Mouse (Mus musculus): ENCODE measurements around the gene Cenpa. TPM values are rescaled to one million over a fixed set of nuclear protein-coding genes. Genes with fewer than 3 reads are reported as not detected.
A peak's percentile ranks its signal among the peaks of the same experiment; 100 is the strongest.
"Not testable (repeated sequence)": the region's sequence is repeated elsewhere in the genome, so short reads cannot be mapped to it uniquely, and the experiment has no call there.

Cenpa gene
- total RNA-seq, 2 experiments from 2014 or later: 3.7 to 7.1 TPM

DNA sequence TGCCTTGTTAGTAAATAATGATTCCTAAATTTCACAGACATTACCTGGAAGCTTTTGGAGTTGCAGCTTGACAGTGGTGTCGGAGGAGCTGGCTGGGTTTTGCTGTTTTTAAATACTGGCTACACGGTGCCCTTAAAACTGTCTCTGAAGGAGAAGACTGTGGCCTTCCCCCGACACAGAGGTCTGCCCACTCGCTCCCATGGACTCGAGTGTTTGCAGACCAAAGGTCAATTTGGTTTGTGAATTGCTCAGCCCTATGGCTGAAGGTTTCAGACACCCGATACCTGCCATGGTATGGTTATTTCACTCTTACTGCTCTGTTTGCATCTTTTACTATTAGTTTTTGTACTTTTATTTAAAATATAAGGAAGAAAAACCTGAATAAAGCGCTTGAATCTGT is 7.4 kb downstream of the Cenpa start:
- H3K4me3 ChIP-seq: no peak overlapping the region
- no peak for DNase-seq (ENCODE audit: low spot score in 2 of 2)
- no peak overlapping the region for H3K27ac ChIP-seq
- no peak for TF ChIP-seq CTCF (conservative IDR thresholded peaks at IDR 0.05)

DNA sequence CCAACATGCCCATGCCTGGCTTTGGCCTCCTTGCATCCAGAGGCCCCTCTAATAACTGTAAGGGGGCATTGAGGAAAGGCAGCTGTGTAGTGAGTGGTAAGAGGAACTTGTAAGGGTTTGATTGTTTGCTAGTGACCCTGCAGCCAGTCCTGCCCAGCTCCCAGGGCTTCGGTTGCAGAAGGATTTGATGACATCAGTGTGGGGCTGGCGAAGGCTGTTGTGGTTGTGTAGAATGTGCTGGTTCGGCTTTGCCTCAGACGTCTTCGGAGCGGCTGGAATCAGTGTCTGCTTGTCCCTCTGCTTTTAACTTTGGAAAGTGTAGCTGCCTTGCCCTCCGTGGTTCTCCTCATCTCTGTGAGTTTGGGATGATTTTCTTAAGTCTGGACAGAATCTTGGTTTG is 10.2 kb downstream of the Cenpa start:
- no peak for DNase-seq (ENCODE audit: low spot score in 2 of 2)
- TF ChIP-seq CTCF (conservative IDR thresholded peaks at IDR 0.05): no peak
- no peak overlapping the region for H3K4me3 ChIP-seq
- H3K27ac ChIP-seq: no peak overlapping the region

DNA sequence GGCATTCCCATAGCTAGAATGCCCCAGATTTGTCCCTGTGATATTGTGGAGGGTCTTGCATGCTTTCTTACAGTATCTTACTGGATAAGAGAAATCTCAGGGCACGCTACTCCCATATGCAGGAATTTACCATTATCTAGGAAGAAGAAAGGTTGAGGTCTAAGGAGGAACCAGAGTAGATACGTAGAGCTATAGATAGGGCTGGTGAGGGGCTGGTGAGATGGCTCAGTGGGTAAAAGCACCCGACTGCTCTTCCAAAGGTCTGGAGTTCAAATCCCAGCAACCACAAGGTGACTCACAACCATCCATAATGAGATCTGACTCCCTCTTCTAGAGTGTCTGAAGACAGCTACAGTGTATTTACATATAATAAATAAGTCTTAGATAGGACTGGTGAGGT is 11.5 kb downstream of the Cenpa start:
- DNase-seq (ENCODE audit: low spot score in 2 of 2): peak in 1 of 2 experiments; percentile 3
- not testable (repeated sequence) for H3K27ac ChIP-seq, H3K4me3 ChIP-seq

DNA sequence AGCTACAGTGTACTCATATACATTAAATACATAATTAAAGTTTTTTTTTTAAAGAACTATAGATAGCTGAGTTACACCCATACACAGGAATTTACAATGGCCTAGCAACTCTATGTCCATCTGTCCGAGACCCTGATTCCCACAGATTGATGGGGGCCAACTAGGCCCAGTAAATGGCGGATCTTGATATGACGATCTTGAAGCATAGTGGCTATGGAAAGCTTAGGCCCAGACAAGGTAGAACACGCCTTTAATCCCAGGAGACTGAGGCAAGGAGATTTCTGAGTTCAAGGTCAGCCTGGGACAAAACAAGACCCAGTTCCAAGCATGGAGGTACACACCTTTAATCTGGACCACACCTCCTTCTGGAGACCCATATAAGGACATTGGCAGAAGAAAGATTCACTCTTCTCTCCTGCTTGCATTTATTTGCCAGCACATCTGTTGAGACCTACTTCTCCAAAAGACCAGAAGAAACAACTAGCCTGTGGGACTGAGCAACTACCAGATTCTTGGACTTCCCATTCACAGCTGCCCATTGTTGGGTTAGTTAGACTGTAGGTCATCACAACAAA is 12.2 kb downstream of the Cenpa start:
- no peak for DNase-seq (ENCODE audit: low spot score in 2 of 2)
- H3K4me3 ChIP-seq: no peak overlapping the region
- TF ChIP-seq CTCF (conservative IDR thresholded peaks at IDR 0.05): no peak
- no peak overlapping the region for H3K27ac ChIP-seq

DNA sequence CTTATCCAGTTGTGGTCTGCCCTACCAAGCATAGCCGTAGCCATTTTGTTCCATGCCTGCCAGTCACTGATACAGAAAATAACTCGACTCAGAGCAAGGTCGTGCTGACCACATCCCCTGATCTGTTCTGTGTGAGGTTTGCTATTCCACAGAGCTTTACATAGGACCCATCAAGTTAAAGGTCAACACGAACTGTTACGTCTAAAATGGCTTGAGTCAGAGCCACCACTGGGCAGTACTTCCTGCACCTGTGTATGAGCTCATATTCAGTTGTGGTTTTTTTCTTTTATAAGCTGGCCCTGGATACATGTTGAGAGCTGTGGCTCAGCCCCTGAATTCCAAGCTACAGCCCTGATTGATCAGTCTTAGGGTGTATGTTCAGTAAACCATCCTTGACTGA is 13.0 kb downstream of the Cenpa start:
- Histone ChIP-seq H3K27ac (no peak overlapping the region), H3K4me3 (no peak overlapping the region)
- no peak for DNase-seq (ENCODE audit: low spot score in 2 of 2)

DNA sequence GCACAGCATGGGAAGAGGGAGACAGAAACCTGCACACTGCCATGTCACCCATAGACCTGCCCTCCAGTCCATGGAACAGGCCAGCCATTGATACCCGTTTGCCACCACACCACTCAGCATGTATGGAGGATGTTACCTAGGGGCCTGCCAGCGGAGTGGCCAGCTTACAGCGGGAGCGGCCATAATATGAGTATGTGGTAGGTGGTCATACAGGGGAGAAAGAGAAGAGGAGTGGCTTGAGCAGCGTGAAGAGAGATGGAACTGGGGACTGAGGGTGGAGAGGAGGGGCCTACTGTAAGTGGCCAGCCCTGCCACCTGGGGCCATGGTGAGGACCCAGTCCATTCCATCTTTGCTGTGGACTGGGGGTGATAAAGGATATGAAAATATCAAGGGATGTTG is 15.4 kb downstream of the Cenpa start:
- no peak for TF ChIP-seq CTCF (conservative IDR thresholded peaks at IDR 0.05)
- Histone ChIP-seq H3K4me3 (no peak overlapping the region), H3K27ac (no peak overlapping the region)
- DNase-seq (ENCODE audit: low spot score in 2 of 2): no peak

More for the DNA sequence above, 13.0 kb downstream of the Cenpa start:
- no peak for TF ChIP-seq CTCF (conservative IDR thresholded peaks at IDR 0.05)

DNA sequence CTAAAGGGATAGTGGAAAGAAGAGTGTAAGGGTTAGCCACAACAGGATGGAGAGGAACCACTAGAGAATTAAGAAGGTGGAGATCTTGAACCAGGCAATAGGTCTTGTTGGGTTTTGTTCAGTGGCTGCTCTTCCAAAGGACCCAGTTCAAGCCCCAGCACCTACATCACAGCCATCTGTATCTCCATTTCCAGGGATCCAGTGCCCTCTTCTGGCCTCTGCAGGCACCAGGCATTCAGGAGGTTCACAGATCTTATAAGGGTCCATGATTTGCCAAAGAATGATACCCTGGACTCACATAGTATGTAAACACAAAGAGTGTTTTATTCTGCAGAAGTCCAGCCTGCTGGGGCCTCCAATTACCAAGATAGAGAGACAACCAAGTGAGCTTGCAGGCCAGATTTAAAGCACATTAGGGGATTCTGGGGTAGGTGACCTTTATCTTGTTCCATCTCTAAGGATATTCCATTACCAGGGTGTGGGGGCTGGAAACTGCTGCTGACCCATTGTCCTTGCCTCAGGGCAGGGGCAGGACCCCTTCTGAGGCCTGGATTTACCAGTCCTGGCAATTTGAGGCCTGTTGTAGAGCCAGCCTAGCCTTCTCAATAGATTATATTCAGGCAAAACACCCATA is 16.5 kb downstream of the Cenpa start:
- Histone ChIP-seq H3K27ac (no peak overlapping the region), H3K4me3 (no peak overlapping the region)
- no peak for DNase-seq (ENCODE audit: low spot score in 2 of 2)
- TF ChIP-seq CTCF (conservative IDR thresholded peaks at IDR 0.05): peak; percentile 63

DNA sequence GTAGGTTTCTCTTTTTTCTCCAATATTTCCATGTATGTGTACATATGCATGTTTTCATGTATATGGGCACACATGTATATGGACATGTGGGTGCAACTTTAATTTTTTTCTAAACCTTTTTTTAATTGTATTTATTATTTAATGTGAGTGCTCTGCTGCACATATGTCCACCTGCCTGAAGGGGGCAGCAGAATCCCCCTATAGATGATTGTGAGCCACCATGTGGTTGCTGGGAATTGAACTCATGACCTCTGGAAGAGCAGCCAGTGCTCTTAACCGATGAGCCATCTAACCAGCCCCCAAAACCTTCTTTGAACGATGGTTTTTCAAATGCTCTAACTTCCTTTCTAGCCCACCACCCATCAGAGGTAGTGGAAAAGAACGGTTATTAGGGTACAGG is 17.4 kb downstream of the Cenpa start:
- no peak overlapping the region for H3K27ac ChIP-seq
- no peak for DNase-seq (ENCODE audit: low spot score in 2 of 2)
- no peak overlapping the region for H3K4me3 ChIP-seq
- peak; percentile 66 for TF ChIP-seq CTCF (conservative IDR thresholded peaks at IDR 0.05)

DNA sequence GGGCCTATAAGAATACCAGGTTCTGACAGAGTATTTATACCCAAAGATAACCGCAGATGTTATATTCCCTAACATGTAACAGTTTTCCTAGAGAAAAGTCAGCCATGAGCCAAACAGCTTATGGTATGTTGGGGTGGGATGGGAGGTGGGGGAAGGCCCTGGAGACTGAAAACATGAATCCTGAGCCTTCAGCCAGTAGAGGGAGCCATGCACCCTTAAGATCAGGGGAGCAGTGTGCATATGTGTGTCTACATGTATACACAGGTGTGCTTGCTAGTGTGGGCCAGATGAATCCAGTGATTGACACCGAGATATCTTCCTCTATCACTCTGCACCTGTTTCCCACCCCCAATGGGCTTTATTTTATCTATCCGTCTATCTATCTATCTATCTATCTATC is 20.2 kb downstream of the Cenpa start:
- Histone ChIP-seq H3K27ac (no peak overlapping the region), H3K4me3 (no peak overlapping the region)
- DNase-seq (ENCODE audit: low spot score in 2 of 2): no peak
- peak; percentile 81 for TF ChIP-seq CTCF (conservative IDR thresholded peaks at IDR 0.05)

DNA sequence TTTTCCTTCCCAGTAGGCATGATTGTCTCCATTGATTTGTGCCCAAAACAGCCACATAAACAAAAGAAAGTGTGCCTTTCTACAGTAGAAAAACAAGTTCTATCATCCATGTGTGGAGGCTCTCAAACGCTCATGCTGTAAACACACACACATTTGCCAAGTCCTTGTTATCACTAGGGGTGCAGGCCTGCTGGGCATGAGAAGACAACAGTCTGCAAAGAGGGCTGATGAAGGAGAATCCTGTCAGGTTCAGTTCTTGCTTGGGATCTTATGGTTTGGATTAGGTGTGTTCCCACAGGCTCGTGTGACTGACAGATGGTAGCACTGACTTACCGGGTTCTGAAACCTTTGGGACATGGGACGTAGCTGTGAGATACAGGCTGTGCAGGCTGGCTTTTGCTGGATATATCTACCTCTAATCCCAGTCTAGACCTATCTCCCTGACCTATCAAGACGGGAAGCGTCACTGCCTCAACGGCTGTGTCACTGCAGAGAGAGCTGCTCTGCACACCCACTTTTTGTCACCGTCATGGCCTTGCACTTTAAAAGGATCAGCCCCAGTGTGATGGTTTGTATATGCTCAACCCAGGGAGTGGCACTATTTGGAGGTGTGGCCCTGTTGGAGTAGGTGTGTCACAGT is 33.9 kb downstream of the Cenpa start:
- TF ChIP-seq CTCF (conservative IDR thresholded peaks at IDR 0.05): no peak
- DNase-seq (ENCODE audit: low spot score in 2 of 2): no peak
- Histone ChIP-seq H3K4me3 (no peak overlapping the region), H3K27ac (no peak overlapping the region)

DNA sequence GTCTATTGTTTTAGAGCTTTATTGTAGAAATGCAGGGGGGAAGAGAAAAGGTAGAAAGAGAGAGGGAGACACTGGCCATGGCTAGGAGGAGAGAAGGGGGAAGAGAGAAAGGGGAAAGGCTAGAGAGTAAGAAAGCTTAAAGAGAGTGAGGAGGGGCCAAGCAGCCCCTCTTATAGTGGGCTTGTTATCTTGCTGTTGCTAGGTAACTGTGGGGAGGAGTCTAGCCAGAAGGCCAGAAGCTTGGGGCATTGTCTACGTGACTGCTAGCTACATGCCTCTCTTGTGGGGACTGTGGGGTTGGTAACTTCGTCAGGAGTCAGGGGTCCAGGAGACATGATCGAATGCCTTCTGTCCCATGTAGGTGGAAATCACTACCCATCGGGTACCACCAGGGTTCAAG is 34.8 kb downstream of the Cenpa start:
- not testable (repeated sequence) for DNase-seq (ENCODE audit: low spot score in 2 of 2); H3K27ac ChIP-seq; H3K4me3 ChIP-seq

DNA sequence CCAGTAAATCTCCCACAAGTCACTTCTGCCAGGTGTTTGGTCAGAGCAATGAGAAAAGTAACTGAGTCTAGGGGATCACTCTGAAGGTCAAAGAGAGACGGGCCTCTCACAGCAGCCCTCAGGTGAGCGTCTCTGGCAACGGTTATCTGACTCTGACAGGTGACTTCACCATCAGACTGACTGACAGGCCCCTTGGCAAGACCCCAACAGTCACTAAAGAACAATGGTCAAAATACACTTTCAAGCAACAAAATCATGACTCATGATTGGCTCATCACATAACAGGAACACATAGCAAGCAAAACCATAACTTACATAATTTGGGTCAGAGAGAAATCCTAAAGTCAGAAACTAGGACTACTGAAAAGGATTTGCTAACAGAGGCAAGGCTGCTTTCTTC is 35.3 kb downstream of the Cenpa start:
- Histone ChIP-seq H3K27ac (no peak overlapping the region), H3K4me3 (no peak overlapping the region)
- no peak for DNase-seq (ENCODE audit: low spot score in 2 of 2)
- TF ChIP-seq CTCF (conservative IDR thresholded peaks at IDR 0.05): no peak

DNA sequence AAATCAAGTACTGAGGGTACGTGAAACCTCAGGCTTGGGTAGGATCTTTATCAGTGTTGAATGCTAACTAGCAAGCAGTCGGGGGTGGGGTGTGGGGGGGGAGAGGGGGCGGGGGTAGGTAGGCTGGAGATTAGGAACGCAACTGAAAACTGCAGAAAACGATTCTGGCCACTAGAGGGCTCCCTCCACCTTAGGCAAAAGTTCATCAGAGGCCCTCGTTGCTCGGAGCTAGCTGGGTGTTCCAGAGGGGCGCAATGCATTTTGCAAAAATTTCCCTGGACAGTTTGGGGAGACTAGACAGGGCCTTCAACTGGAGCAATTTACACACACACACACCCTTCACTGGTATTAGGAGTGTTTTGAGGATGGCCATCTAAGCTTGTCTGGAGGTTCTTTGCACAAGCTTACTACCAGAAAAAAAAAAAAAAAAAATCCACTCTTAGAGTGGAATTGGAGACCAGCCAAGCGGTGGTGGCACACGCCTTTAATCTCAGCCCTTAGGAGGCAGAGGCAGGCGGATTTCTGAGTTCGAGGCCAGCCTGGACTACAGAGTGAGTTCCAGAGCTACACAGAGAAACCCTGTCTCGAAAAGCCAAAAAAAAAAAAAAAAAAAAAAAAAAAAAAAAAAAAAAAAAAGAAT is 43.3 kb downstream of the Cenpa start:
- Histone ChIP-seq H3K27ac (no peak overlapping the region), H3K4me3 (no peak overlapping the region)
- peak; percentile 83 to 87 for DNase-seq (ENCODE audit: low spot score in 2 of 2)
- TF ChIP-seq CTCF (conservative IDR thresholded peaks at IDR 0.05): peak; percentile 80

DNA sequence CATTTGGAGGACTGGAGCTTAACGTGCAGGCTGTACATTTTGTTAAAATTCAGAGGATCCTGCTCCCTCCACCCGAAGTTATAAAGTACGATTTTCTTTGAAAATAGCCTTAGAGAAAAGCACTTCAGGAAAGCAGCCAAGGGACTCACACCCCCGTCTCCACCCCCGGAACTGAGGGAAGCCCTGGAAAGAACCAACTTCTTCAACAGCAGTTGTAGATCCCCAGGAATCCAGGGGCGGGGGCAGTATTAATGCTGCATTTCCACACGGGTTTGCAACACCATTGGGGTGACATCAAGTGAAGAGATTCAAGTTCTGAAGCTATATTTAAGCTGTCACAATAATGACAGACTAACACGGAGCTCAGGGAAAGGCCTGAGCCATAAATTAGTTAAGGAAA is 43.9 kb downstream of the Cenpa start:
- no peak overlapping the region for H3K27ac ChIP-seq
- TF ChIP-seq CTCF (conservative IDR thresholded peaks at IDR 0.05): no peak
- H3K4me3 ChIP-seq: no peak overlapping the region
- DNase-seq (ENCODE audit: low spot score in 2 of 2): peak; percentile 32 to 52

All from layer of hippocampus, adult 2 months (tissue).